Mouse (Mus musculus) hematopoietic stem cell, adult 5-6 weeks (primary cell): ENCODE data around the gene Casq1. TPM values are rescaled to one million over a fixed set of nuclear protein-coding genes. Genes with fewer than 3 reads are reported as not detected.
"Not testable (repeated sequence)": the region's sequence is repeated elsewhere in the genome, so short reads cannot be mapped to it uniquely, and the experiment has no call there.

Source experiments
- ATAC-seq, 2 experiments: fragments of 125-278 bp in 1 of 2; replicated peaks in 1 of 2; 2 replicates each; pipeline ENCODE4 v1.8.0; 2016 to 2017; ENCODE audit warnings: inconsistent platforms in 2 of 2, mild to moderate bottlenecking in 2 of 2, moderate number of reproducible peaks in 2 of 2, low read depth in 1 of 2, moderate TSS enrichment in 1 of 2; ENCODE audit not compliant: low FRiP score in 2 of 2, poor library complexity in 2 of 2, severe bottlenecking in 2 of 2, insufficient read depth in 1 of 2, low TSS enrichment in 1 of 2
- total RNA-seq: library from RNA; stranded (forward); fragments of 172-1452, 232-1000 nt; gene quantifications from 2 replicates; pipeline ENCODE4 v1.2.3, GENCODE M21; 2017

Casq1 gene
- not detected in 2 replicates for total RNA-seq

GRCm38 (mm10) chr1:172219451-172220406 lies at the start of gene Casq1:
TSS of gene Casq1 (minus strand) at chr1:172219868.
- no peak for ATAC-seq

GRCm38 (mm10) chr1:172261477-172262078 lies 41.9 kb upstream of the Casq1 start, which contains the start of gene Igsf8:
TSS of gene Igsf8 (plus strand) at chr1:172261641.
- ATAC-seq: no peak

GRCm38 (mm10) chr1:172258314-172258713 lies 38.6 kb upstream of the Casq1 start, which contains the start of gene Atp1a4:
TSS of gene Atp1a4 (minus strand) at chr1:172258414.
- ATAC-seq: no peak

- peak; percentile 73 to 78 for ATAC-seq
Measured at GRCm38 (mm10) chr1:172247679-172248078, 28.0 kb upstream of the Casq1 start.

- ATAC-seq: no peak
Measured at GRCm38 (mm10) chr1:172247216-172247615, 27.5 kb upstream of the Casq1 start.

- not testable (repeated sequence) for ATAC-seq
Measured at GRCm38 (mm10) chr1:172244645-172245044, 25.0 kb upstream of the Casq1 start.

GRCm38 (mm10) chr1:172243547-172244205 lies 24.0 kb upstream of the Casq1 start:
- no peak for ATAC-seq

- no peak for ATAC-seq
Measured at GRCm38 (mm10) chr1:172242401-172242800, 22.7 kb upstream of the Casq1 start.

GRCm38 (mm10) chr1:172240945-172241708 lies 21.5 kb upstream of the Casq1 start:
- ATAC-seq: peak; percentile 73 to 77

GRCm38 (mm10) chr1:172229215-172229614 lies 9.5 kb upstream of the Casq1 start:
- no peak for ATAC-seq

- no peak for ATAC-seq
Measured at GRCm38 (mm10) chr1:172228209-172228608, 8.5 kb upstream of the Casq1 start.

- ATAC-seq: no peak
Measured at GRCm38 (mm10) chr1:172221297-172222063, 1.8 kb upstream of the Casq1 start.

- no peak for ATAC-seq
Measured at GRCm38 (mm10) chr1:172220414-172220813, 746 bp upstream of the Casq1 start.

- ATAC-seq: no peak
Measured at GRCm38 (mm10) chr1:172218164-172218910, 1.3 kb downstream of the Casq1 start.

- peak; percentile 88 for ATAC-seq
Measured at GRCm38 (mm10) chr1:172217148-172217547, 2.5 kb downstream of the Casq1 start.

GRCm38 (mm10) chr1:172214748-172215147 lies 4.9 kb downstream of the Casq1 start:
- ATAC-seq: no peak
